Mouse (Mus musculus): ENCODE measurements around the gene Dmrt1.

DNA sequence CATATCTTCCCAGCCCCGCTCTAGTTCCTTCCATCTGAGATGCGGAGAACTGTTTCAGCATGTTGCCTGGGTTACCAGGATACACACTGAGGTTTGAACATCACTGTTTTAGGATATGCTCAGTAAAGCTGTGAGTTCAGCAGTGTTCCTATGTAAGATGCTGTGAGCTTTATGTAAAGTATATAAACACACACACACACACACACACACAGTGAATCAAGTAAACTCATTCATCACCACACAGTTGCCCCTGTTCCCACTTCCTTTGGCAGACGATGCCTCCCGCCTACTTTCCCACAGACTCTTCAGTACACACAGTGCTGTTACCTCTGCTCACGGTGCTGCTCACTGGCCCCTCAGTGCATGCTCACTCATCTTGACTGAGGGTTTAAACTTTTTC is 147.1 kb downstream of the Dmrt1 start:
- no peak for TF ChIP-seq CTCF (IDR thresholded peaks at IDR 0.05 in 2 of 3, conservative IDR thresholded peaks at IDR 0.05 in 1 of 3; ENCODE audit: control insufficient read depth in 1 of 3, insufficient read depth in 1 of 3, low read depth in 2 of 3, low read length in 3 of 3, poor library complexity in 1 of 3, severe bottlenecking in 1 of 3)
- TF ChIP-seq MAX (IDR thresholded peaks at IDR 0.05; ENCODE audit: low read length): no peak
